Mouse (Mus musculus): Measurements from ENCODE around the gene Rab1b.
"Not testable (repeated sequence)": the region's sequence is repeated elsewhere in the genome, so short reads cannot be mapped to it uniquely, and the experiment has no call there.

Gene Rab1b

GRCm38 (mm10) chr19:5097521-5098362 is 9.1 kb downstream of the Rab1b start:
- no peak for DNase-seq (ENCODE audit: low spot score in 2 of 2)

DNA sequence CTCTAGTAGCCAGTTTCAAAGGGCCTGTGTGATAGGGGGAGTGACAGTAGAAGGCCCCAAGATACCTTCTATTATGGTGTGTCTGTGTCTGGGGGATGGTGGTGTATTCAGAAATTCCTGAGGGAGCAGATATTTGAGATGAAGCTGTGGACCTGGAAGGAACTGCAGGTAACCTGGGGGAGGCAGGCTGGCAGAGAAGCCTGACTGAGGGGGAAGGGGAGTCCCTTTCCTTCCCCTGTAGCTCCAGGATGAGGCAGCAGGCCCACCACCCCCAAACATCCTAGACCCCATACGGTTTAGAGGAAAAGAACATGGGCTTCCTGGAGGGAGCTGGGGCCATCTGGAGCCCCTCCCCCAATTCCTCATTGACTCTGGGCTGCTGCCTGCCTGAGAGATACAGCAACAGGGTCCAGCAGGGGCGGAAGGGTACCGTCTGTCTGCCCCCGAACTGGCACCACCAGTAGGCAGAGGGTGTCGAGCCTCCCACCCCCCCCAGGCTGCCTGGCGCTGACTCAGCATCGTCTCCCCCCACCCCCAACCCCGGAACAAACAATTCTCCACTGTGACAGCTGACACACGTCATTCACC is 10.9 kb downstream of the Rab1b start:
- no peak for DNase-seq (ENCODE audit: low spot score in 2 of 2)

- no peak for DNase-seq (ENCODE audit: low spot score in 2 of 2)
Measured at GRCm38 (mm10) chr19:5094746-5095417, 12.0 kb downstream of the Rab1b start.

- DNase-seq (ENCODE audit: low spot score in 2 of 2): peak; percentile 76 to 85
Measured at GRCm38 (mm10) chr19:5094243-5094632, 12.6 kb downstream of the Rab1b start.

DNA sequence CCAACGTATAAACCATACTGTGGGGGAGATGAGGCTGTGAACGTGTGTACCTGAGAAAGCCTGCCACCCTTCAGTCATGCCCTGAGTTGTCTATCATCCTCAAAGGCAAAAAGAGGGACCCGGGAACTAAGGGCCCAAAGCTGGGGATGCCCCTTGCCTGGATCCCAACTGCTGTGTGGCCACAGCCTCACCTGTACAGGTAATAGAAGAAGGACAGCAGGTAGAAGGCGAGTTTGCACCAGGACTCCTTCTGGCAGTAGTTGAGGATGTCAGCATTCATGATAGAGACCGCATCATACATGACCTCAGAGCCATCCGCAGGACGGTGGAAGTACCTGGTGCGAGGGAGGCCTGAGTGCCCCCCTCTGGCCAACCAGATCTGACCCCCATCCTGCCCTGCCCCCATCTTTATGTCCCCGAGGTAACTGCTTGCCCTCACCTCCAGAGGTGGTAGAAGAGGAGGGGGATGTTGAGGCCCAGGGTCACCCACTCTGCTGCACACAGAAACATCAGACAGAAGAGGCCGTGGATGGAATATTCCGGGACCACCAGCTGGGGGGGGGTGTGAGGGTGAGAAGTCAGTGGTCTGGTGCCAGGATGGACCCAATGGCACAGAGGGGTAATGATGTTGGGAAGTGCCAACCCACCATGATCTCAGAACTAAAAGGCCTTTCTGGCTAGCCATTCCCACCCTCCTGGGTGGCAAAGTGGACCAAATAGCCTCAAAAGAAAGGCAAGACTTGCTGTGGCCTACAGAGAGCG is 13.2 kb downstream of the Rab1b start:
- DNase-seq (ENCODE audit: low spot score in 2 of 2): no peak

DNA sequence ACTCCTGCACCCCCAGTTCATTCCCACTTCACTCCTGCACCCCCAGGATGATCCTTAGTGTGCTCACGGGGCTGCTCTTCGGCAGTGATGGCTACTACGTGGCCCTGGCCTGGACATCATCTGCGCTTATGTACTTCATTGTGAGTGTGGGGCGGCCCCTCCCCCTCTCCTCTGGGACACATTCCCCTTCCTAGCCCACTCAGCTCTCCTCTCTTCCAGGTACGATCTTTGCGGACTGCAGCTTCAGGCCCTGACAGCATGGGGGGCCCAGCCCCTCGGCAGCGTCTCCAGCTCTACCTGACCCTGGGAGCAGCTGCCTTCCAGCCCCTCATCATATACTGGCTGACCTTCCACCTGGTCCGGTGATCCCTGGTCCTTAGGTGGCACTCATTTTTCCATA is 14.8 kb downstream of the Rab1b start:
- no peak for DNase-seq (ENCODE audit: low spot score in 2 of 2)

DNA sequence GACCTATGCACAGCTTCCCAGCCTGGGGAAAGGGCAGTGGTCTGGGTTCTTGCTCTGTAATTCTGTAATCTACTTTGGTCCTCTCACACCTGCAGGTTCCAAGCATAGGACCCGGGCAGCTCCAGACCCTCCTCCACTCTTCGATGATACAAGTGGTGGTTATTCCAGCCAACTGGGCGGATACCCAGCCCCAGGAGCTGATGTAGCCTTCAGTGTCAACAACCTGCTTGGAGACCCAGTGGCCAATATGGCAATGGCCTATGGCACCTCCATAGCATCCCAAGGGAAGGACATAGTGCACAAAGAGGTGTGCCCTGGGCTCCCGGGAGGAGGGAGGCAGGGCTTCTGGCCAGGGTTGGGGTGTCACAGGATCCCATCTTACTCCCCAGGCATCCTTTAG is 17.5 kb downstream of the Rab1b start:
- no peak for DNase-seq (ENCODE audit: low spot score in 2 of 2)

DNA sequence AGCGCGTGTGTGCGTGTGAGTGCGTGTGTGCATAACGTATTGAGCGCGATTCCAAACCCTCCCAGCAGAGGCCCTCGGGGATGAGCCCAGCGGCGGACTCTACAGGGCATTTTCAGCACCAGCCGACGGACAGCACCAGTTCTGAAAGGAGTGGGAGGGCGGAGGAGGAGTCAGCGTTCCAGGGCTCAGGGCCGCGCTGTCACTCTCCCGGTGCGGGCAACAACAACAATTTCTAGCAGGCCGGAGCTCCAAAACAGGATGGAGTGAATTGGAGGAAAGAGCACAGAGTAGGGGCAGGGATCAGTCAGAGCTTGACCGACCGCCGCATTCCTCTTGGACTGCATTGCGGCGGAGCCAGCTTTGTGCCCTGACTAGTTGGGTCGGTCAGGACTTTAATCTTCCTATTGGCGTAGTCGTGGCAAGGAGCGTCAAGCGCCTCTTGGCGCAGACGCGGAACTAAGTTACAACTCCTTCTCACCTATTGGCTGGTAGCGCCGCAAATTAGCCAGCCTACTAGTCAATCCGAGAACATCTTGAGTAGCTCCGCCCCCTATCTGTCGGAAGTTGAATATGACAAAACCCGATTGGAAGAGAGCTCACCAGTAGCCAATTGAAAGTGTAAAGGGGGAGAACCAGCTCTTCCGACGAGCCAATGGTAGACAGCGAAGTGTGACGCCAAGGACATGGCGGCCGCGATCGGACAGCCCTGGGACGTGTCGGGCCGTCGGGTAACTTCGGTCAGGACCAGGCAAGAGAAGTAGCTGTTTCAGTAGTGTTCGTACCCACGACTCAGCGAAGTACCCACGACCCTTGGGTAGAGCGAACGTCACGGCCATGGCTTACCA is 18.8 kb downstream of the Rab1b start, which contains the start of gene Yif1a:
Gene Yif1a (plus strand): TSS at position 655 of the 845 bp plus-strand sequence.
- peak; percentile 72 to 85 for DNase-seq (ENCODE audit: low spot score in 2 of 2)

DNA sequence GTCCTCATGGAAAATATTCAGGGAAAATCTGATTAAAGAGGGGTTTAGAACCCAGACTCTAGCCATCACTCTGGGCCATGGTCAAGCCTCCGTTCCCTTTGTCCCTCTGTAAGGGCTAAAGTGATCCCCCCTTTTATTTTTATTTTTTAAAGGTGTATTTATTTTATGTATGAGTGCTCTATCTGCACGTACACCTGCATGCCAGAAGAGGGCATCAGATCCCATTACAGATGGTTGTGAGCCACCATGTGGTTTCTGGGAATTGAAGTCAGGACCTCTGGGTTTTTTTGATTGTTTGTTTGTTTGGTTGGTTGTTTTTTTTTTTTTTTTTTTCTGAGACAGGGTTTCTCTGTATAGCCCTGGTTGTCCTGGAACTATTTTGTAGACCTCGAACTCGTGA is 20.3 kb downstream of the Rab1b start:
- not testable (repeated sequence) for DNase-seq (ENCODE audit: low spot score in 2 of 2)

DNA sequence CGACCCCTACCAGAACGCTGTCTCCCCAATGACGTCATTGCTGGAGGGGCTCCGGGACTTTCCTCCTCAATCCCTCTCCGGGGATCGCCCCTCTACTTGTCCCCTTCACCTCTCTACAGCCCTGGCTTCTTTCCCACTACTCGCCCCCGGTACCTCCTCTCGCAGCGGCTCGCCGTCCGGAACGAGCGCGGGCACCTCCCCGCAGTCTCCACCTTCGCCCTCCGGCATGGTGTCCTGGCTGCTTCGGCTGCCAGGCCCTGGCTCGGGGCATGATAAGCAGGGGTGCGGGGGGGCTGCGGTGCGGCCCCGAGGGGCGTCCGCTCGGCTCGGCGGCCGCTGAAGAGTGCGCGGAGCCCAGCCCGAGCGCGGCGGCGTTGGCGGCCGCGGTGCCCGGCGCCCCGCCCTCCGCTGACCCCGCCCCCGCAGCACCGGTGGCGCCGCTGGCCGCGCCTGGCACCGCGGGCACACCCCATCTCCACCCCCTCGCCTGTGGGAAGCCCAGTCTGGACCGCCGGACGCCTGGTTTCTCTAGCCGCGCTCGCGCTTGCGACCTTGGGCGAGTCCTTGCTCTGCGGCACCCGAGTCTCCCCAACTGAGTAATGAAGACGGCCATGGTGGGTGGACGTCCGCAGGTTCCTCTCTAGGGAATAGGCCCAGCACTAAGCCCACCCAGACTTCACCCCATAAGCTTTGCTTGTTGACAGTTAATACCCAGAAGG is 21.6 kb downstream of the Rab1b start, which contains the start of gene Tmem151a:
Gene Tmem151a (minus strand): TSS at position 387 of the 719 bp plus-strand sequence.
- no peak for DNase-seq (ENCODE audit: low spot score in 2 of 2)

GRCm38 (mm10) chr19:5084834-5085144 is 22.1 kb downstream of the Rab1b start:
- no peak for DNase-seq (ENCODE audit: low spot score in 2 of 2)

DNA sequence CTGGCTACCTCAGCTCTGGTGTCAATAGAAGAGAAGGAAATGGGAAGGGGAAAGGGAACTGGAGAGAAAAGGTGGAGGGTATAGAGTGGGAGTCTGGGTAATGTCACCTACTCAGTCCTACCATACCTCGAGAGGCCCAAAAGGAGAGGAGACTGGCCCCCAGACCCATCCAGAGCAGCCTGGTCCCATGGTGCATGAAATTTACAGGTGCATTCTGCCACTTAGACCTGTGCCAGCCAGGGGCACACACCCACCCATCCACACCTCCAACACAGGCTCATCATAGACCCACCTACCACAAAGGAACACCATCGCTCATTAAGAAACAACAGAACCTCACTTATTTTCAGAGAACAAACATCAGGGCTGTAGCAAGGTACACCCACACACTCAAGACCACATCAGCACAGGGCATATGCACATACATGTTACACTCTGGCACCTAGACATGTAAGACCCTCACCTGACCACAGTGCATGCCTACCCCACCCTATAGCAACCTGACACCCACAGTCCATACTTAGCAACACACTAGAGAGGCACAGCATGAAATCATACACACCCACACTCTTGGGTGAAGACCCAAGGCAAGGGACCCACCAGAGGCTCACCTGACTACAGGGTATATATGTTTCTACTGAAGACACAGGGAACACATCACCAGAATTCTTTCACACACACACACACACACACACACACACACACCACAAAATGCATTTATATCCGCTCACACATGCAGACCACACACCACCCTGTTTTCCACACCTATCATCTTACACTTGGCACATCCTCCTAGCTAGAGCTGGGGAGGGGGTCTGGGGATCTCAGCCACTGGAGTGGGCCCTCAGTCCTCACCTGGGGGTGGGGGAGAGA is 22.7 kb downstream of the Rab1b start:
- no peak for DNase-seq (ENCODE audit: low spot score in 2 of 2)

GRCm38 (mm10) chr19:5082596-5082995 is 24.3 kb downstream of the Rab1b start:
- DNase-seq (ENCODE audit: low spot score in 2 of 2): no peak

DNA sequence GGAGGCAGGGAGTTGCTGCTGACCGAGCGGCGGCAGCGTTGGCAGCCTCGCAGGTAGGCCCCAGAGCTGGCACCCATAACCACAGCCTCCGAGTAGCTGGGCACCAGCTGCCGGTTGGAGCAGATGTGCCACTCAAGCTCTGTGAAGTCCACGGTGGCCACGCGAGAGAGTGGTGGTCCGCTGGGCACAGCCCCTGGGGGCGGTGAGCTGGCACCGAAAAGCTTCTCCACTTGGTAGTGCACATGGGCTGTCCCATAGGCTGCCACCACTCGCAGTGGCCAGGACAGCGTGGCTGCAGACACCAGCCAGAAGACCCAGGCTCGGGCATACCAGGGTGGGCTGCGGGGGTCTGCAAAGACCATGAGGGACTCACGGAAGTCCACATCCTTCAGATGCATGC is 24.9 kb downstream of the Rab1b start:
- DNase-seq (ENCODE audit: low spot score in 2 of 2): no peak

- no peak for DNase-seq (ENCODE audit: low spot score in 2 of 2)
Measured at GRCm38 (mm10) chr19:5079279-5079678, 27.6 kb downstream of the Rab1b start.

- no peak for DNase-seq (ENCODE audit: low spot score in 2 of 2)
Measured at GRCm38 (mm10) chr19:5073518-5073917, 33.4 kb downstream of the Rab1b start.

GRCm38 (mm10) chr19:5073028-5073427 is 33.8 kb downstream of the Rab1b start:
- DNase-seq (ENCODE audit: low spot score in 2 of 2): peak in 1 of 2 experiments; percentile 61

- DNase-seq (ENCODE audit: low spot score in 2 of 2): no peak
Measured at GRCm38 (mm10) chr19:5072389-5073019, 34.4 kb downstream of the Rab1b start.

Data from spleen, postnatal 14 days (tissue).